Mouse (Mus musculus): ENCODE data around the gene Gm5269.

The Gm5269 gene

GRCm38 (mm10) chr1:45881228-45881832 is 8.7 kb downstream of the Gm5269 start:
- DNase-seq (ENCODE audit: low read depth, low spot score), result no peak

- no peak for DNase-seq (ENCODE audit: low read depth, low spot score)
Measured at GRCm38 (mm10) chr1:45877463-45877862, 12.6 kb downstream of the Gm5269 start.

DNA sequence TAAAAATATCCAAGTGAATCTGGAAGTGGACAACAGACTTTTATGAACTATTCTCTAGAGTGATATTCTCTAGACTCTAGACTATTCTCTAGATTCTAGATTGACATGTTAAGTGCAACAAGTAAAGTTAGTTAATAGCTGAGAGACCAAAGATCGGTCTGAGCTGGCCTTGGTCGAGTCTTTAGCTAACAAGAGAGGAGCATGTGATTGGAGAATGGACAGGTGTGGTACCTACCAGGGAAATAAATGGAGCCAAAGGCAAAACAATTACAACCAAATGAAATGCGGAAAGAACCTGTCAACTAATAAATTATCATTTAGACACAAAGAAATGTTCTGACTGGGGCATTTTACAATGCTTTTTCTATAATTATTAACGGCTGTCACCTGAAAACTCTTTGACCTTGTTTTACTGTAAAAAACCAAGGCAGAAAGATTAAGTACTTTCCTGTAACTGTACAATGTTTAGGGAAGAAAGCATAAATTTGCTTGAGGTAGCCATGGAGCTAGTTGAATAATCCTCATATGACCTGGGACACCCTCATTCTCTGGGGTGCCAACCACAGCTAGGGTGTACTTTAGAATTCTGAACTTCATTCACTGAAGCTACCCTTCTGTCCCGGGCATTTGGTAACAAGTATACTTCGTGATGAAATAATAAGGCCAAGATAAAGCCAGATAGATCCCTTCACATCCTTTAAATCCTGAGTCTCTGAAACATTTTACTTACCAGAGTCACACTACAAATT is 13.4 kb downstream of the Gm5269 start:
- no peak for DNase-seq (ENCODE audit: low read depth, low spot score)

DNA sequence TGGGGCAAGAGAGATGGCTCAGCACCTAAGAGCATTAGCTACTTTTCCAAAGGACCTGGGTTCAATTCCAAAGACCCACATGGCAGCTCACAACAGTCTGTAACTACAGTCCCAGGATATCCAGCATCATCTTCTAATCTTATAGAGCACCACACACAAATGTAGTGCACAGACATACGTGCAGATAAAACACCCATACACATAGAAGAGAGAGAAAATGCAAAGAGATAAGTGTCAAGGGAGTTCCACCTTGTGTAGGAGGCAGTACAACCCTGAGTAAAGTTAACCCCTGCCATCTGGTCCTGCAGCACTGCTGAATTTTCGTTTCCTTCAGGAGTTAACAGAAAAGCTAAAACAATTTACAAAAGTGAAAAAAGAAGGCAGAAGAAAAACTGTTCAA is 14.4 kb downstream of the Gm5269 start:
- DNase-seq (ENCODE audit: low read depth, low spot score), result no peak

DNA sequence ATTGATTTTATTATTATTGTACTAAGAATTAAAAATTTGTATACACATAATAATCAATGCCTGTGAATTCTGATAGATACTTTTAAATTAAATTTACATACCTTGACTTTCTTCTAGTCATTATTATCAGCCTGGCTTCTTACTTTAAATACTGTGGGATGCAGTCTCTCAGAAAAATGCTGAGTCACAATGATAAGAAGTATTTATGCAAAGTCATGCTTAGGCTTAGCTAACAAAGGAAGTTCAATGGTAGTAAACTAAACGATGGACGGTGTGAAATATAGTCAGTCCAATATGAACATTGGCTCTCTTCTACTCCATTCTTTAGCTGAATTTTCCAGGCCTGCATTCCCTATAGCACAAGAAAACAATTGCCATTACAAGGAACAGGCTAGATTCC is 16.8 kb downstream of the Gm5269 start:
- DNase-seq (ENCODE audit: low read depth, low spot score), result no peak

DNA sequence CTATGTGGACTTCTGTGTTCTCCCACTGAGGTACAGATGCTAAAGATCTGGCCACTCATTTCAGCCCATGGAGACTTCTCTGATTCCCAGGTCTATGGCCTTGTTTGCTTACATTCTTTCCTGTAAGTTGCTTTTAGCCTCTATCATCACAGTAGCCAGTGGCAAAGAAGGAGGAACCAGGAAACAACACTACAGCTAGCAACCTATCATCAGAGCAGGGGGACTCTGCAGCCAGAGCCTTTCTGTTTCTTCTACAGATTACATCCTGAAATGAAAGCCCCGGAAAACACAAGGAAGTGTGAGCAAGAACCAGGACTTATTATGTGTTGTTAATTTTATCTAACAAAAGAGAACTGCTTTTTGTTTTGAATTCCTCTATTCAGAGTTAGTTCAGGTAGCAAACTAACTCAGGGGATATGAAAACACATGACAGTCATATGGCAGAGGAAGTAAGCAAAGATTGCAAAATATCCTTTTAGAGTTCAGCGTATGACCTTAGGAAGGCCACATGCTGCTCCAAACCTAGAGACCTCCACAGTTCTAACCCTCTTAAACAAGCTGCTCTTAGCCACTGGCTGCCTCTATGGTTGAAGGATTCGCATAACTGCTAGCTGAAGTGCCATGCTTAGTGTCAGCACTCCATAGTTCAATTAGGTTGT is 21.5 kb downstream of the Gm5269 start:
- no peak for DNase-seq (ENCODE audit: low read depth, low spot score)

DNA sequence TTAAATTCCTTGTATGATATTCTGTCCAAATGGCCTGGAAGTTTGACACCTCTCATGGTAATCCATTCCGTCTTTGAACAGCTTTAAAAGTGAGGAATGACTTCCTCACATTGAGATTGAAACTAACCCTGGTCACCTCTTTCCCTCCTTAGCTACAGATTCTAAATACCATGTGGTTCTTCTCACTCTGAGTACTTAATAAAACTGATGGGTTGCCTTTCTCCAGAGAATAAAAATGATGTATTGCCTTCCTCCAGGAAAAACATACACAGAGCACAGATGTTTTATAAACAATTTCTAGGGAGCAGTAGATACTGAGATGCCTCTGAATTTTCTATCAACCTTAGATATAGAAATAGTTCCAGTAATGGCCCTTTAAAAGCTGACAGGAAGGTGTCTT is 22.0 kb downstream of the Gm5269 start:
- DNase-seq (ENCODE audit: low read depth, low spot score), result no peak

GRCm38 (mm10) chr1:45866288-45867018 is 23.6 kb downstream of the Gm5269 start:
- peak; percentile 34 for DNase-seq (ENCODE audit: low read depth, low spot score)

GRCm38 (mm10) chr1:45865727-45866126 is 24.3 kb downstream of the Gm5269 start:
- DNase-seq (ENCODE audit: low read depth, low spot score), result no peak

DNA sequence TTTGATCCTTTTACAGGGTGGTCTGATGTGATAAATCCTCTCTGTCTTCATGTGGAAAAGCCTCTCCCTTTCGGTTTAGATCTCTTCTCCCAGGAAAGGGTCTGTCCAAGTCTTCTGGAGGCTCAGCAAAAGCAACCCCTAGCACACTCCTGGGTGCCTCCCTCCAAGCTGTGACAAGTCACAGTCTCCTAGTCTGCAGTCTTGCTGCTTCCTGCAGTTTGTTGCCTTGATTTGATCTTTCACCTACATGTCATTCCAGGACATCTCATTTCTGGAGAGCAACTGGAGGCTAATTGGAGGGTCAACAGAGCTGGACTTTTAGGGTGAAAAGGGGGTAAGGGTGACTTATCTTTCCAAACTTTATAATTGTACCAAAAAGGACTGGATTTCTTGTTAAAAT is 24.8 kb downstream of the Gm5269 start:
- DNase-seq (ENCODE audit: low read depth, low spot score), result no peak

DNA sequence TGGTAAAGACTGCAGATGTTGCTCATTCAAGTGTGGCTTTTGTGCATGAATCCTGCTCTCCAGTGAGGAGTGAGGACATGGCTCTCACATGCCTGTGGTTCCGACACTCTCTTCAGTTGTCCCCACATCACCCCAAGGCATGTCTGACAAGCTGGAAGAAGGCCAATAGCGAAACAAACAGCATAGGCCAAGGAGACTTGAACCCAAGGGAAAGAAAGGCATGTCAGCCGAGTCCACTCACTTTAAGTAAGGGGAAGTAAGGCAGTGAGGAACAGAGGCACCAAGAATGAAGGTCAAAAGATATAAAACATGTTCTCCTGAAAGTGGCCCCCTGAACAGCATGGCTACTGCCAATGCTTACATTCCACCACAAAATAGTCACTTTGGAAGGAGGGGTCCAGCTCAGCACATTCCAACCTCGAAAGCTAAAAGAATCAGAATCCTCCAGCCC is 25.5 kb downstream of the Gm5269 start:
- peak; percentile 41 for DNase-seq (ENCODE audit: low read depth, low spot score)

- no peak for DNase-seq (ENCODE audit: low read depth, low spot score)
Measured at GRCm38 (mm10) chr1:45863641-45864040, 26.4 kb downstream of the Gm5269 start.

DNA sequence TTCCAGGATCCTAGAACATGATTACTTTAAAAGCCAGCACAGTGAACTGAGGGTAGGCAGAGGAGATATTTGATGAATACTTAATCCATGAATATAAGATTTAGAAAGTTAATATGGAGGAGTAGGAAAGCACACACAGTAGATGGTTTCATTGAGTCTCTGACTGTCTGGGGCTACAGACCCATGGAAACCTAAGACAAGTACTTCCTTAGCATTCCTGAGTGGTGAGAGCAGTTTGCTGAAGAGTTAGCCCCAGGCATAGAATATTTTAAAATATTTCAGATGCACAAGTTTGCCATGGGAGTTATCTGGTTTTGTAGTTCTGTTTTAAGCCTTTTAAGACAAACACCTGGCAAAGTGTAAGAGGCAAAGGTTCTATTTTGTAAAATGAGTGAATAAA is 28.9 kb downstream of the Gm5269 start:
- no peak for DNase-seq (ENCODE audit: low read depth, low spot score)

DNA sequence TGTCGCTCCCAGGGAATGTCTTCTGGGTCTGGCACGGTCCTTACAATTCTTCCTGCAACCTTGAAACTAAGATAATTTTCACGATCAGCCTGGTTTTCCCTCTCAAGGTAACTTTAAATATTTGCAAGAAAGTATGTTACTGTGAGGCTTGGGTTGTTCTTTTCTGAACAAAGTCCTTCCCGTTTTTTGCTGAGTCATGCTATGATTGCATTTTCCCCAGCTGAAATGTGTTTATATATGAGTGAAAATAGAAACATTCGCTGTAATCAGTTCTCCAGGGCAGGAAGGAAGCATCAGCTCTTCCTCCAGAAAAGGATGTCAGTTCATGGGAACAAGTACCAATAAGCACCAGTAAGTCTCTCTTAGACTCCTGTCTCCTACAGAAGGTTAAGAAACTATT is 29.7 kb downstream of the Gm5269 start:
- no peak for DNase-seq (ENCODE audit: low read depth, low spot score)

DNA sequence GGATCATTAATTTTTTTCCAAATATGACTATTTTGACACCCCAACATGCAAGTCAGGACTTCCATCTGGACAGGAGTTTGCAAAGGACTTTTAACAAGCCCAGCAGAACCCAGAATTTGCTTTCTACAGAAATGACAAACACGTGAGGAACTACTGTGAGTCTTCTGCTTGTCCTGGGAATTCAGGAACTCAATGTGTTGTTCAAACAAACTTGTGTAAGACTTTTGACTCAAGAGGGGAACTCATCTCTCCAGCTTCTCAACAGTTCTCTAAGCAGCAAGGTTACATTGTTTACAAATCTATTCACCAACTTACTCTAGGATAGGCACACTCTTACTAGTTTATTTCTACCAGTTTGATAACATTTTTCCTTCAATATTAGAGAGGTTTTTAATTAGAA is 32.0 kb downstream of the Gm5269 start:
- no peak for DNase-seq (ENCODE audit: low read depth, low spot score)

GRCm38 (mm10) chr1:45845466-45845865 is 44.6 kb downstream of the Gm5269 start:
- DNase-seq (ENCODE audit: low read depth, low spot score), result no peak
